Mouse (Mus musculus): ENCODE results near the gene Rae1. TPM values are rescaled to one million over a fixed set of nuclear protein-coding genes. Genes with fewer than 3 reads are reported as not detected.

Rae1 gene
- polyA plus RNA-seq, 1 experiment from 2014 or later = 115 TPM

- 67% methylated on average over 4 of the region's 4 CpGs for WGBS
- Histone ChIP-seq H3K9me3 (replicated peaks; ENCODE audit: control insufficient read depth, low read length, poor library complexity, severe bottlenecking) (no peaks in the 10 kb centered on the region), H3K4me2 (ENCODE audit: low read length) (no peak overlapping the region), H3K9ac (ENCODE audit: low read depth, low read length) (no peak overlapping the region), H3K27ac (ENCODE audit: low read length) (no peak overlapping the region), H3K36me3 (ENCODE audit: control insufficient read depth, insufficient read depth, low read length) (no peaks in the 10 kb centered on the region; the same call in none of the 2 replicates), H3K4me3 (ENCODE audit: low read depth, low read length) (no peak overlapping the region), H3K4me1 (ENCODE audit: control insufficient read depth, insufficient read depth, low read length) (no peaks in the 10 kb centered on the region), H3K27me3 (ENCODE audit: control insufficient read depth, insufficient read depth, low read depth, low read length) (no peaks in the 10 kb centered on the region)
- ATAC-seq = no peak
Measured at GRCm38 (mm10) chr2:173036611-173037010, 36.7 kb downstream of the Rae1 start.

GRCm38 (mm10) chr2:173037347-173037746 lies 37.4 kb downstream of the Rae1 start:
- no peak for ATAC-seq
- Histone ChIP-seq H3K4me2 (ENCODE audit: low read length) (no peak overlapping the region), H3K27ac (ENCODE audit: low read length) (no peak overlapping the region), H3K4me1 (ENCODE audit: control insufficient read depth, insufficient read depth, low read length) (no peaks in the 10 kb centered on the region), H3K9ac (ENCODE audit: low read depth, low read length) (no peak overlapping the region), H3K27me3 (ENCODE audit: control insufficient read depth, insufficient read depth, low read depth, low read length) (no peaks in the 10 kb centered on the region), H3K4me3 (ENCODE audit: low read depth, low read length) (no peak overlapping the region), H3K9me3 (replicated peaks; ENCODE audit: control insufficient read depth, low read length, poor library complexity, severe bottlenecking) (no peaks in the 10 kb centered on the region), H3K36me3 (ENCODE audit: control insufficient read depth, insufficient read depth, low read length) (no peaks in the 10 kb centered on the region; the same call in 1 of the 2 replicates)
- WGBS = 83% methylated on average over 5 of the region's 5 CpGs

- Histone ChIP-seq H3K9ac (ENCODE audit: low read depth, low read length) (no peak overlapping the region), H3K4me1 (ENCODE audit: control insufficient read depth, insufficient read depth, low read length) (no peaks in the 10 kb centered on the region), H3K4me3 (ENCODE audit: low read depth, low read length) (no peak overlapping the region), H3K4me2 (ENCODE audit: low read length) (no peak overlapping the region), H3K27ac (ENCODE audit: low read length) (no peak overlapping the region), H3K27me3 (ENCODE audit: control insufficient read depth, insufficient read depth, low read depth, low read length) (no peaks in the 10 kb centered on the region), H3K9me3 (replicated peaks; ENCODE audit: control insufficient read depth, low read length, poor library complexity, severe bottlenecking) (no peaks in the 10 kb centered on the region), H3K36me3 (ENCODE audit: control insufficient read depth, insufficient read depth, low read length) (no peaks in the 10 kb centered on the region)
- 77% methylated on average over 7 of the region's 7 CpGs for WGBS
- no peak for ATAC-seq
Measured at GRCm38 (mm10) chr2:173037827-173038607, 38.1 kb downstream of the Rae1 start.

- no peak for ATAC-seq
- 95% methylated on average over 4 of the region's 4 CpGs for WGBS
Measured at GRCm38 (mm10) chr2:173039041-173039440, 39.1 kb downstream of the Rae1 start.

GRCm38 (mm10) chr2:173040803-173041202 lies 40.9 kb downstream of the Rae1 start:
- ATAC-seq = no peak

More at GRCm38 (mm10) chr2:173039041-173039440, 39.1 kb downstream of the Rae1 start:
- no peaks in the 10 kb centered on the region for H3K4me1 ChIP-seq (ENCODE audit: control insufficient read depth, insufficient read depth, low read length)
- no peak overlapping the region for H3K4me3 ChIP-seq (ENCODE audit: low read depth, low read length)
- H3K9ac ChIP-seq (ENCODE audit: low read depth, low read length) = no peak overlapping the region
- no peak overlapping the region for H3K4me2 ChIP-seq (ENCODE audit: low read length)
- no peak overlapping the region for H3K27ac ChIP-seq (ENCODE audit: low read length)
- H3K9me3 ChIP-seq (replicated peaks; ENCODE audit: control insufficient read depth, low read length, poor library complexity, severe bottlenecking) = no peaks in the 10 kb centered on the region
- no peaks in the 10 kb centered on the region for H3K36me3 ChIP-seq (ENCODE audit: control insufficient read depth, insufficient read depth, low read length)
- H3K27me3 ChIP-seq (ENCODE audit: control insufficient read depth, insufficient read depth, low read depth, low read length) = no peaks in the 10 kb centered on the region

GRCm38 (mm10) chr2:173041242-173041641 lies 41.3 kb downstream of the Rae1 start:
- ATAC-seq = no peak
- H3K27ac ChIP-seq (ENCODE audit: low read length) = no peak overlapping the region
- WGBS = 75% methylated on average over 5 of the region's 5 CpGs

More at GRCm38 (mm10) chr2:173040803-173041202, 40.9 kb downstream of the Rae1 start:
- no peak overlapping the region for H3K27ac ChIP-seq (ENCODE audit: low read length)
- H3K4me3 ChIP-seq (ENCODE audit: low read depth, low read length) = no peak overlapping the region
- WGBS = 78% methylated on average over 3 of the region's 3 CpGs
- no peak overlapping the region for H3K4me2 ChIP-seq (ENCODE audit: low read length)
- no peaks in the 10 kb centered on the region for H3K9me3 ChIP-seq (replicated peaks; ENCODE audit: control insufficient read depth, low read length, poor library complexity, severe bottlenecking)
- H3K9ac ChIP-seq (ENCODE audit: low read depth, low read length) = no peak overlapping the region
- no peaks in the 10 kb centered on the region for H3K36me3 ChIP-seq (ENCODE audit: control insufficient read depth, insufficient read depth, low read length)
- no peaks in the 10 kb centered on the region for H3K27me3 ChIP-seq (ENCODE audit: control insufficient read depth, insufficient read depth, low read depth, low read length)
- no peaks in the 10 kb centered on the region for H3K4me1 ChIP-seq (ENCODE audit: control insufficient read depth, insufficient read depth, low read length)

GRCm38 (mm10) chr2:173041893-173042292 lies 42.0 kb downstream of the Rae1 start:
- H3K27ac ChIP-seq (ENCODE audit: low read length) = no peak overlapping the region
- 83% methylated on average over 1 of the region's 1 CpGs for WGBS
- H3K9ac ChIP-seq (ENCODE audit: low read depth, low read length) = no peak overlapping the region
- no peaks in the 10 kb centered on the region for H3K36me3 ChIP-seq (ENCODE audit: control insufficient read depth, insufficient read depth, low read length)
- H3K4me3 ChIP-seq (ENCODE audit: low read depth, low read length) = no peak overlapping the region
- no peaks in the 10 kb centered on the region for H3K9me3 ChIP-seq (replicated peaks; ENCODE audit: control insufficient read depth, low read length, poor library complexity, severe bottlenecking)
- no peak for ATAC-seq
- no peaks in the 10 kb centered on the region for H3K27me3 ChIP-seq (ENCODE audit: control insufficient read depth, insufficient read depth, low read depth, low read length)
- no peak overlapping the region for H3K4me2 ChIP-seq (ENCODE audit: low read length)
- no peaks in the 10 kb centered on the region for H3K4me1 ChIP-seq (ENCODE audit: control insufficient read depth, insufficient read depth, low read length)

More at GRCm38 (mm10) chr2:173041242-173041641, 41.3 kb downstream of the Rae1 start:
- Histone ChIP-seq H3K9me3 (replicated peaks; ENCODE audit: control insufficient read depth, low read length, poor library complexity, severe bottlenecking) (no peaks in the 10 kb centered on the region), H3K36me3 (ENCODE audit: control insufficient read depth, insufficient read depth, low read length) (no peaks in the 10 kb centered on the region), H3K4me2 (ENCODE audit: low read length) (no peak overlapping the region), H3K27me3 (ENCODE audit: control insufficient read depth, insufficient read depth, low read depth, low read length) (no peaks in the 10 kb centered on the region), H3K4me3 (ENCODE audit: low read depth, low read length) (no peak overlapping the region), H3K9ac (ENCODE audit: low read depth, low read length) (no peak overlapping the region), H3K4me1 (ENCODE audit: control insufficient read depth, insufficient read depth, low read length) (no peaks in the 10 kb centered on the region)

- H3K27me3 ChIP-seq (ENCODE audit: control insufficient read depth, insufficient read depth, low read depth, low read length) = no peaks in the 10 kb centered on the region
- no peak overlapping the region for H3K4me2 ChIP-seq (ENCODE audit: low read length)
- no peak overlapping the region for H3K9ac ChIP-seq (ENCODE audit: low read depth, low read length)
Measured at GRCm38 (mm10) chr2:173042504-173043162, 42.7 kb downstream of the Rae1 start.

More at GRCm38 (mm10) chr2:173042504-173043162, 42.7 kb downstream of the Rae1 start:
- Histone ChIP-seq H3K9me3 (replicated peaks; ENCODE audit: control insufficient read depth, low read length, poor library complexity, severe bottlenecking) (no peaks in the 10 kb centered on the region), H3K4me1 (ENCODE audit: control insufficient read depth, insufficient read depth, low read length) (no peaks in the 10 kb centered on the region), H3K27ac (ENCODE audit: low read length) (no peak overlapping the region), H3K36me3 (ENCODE audit: control insufficient read depth, insufficient read depth, low read length) (no peaks in the 10 kb centered on the region), H3K4me3 (ENCODE audit: low read depth, low read length) (no peak overlapping the region)
- ATAC-seq = no peak
- WGBS = 57% methylated on average over 11 of the region's 11 CpGs

All from midbrain, embryonic 16.5 days (tissue).